In the genomic region with DNA sequence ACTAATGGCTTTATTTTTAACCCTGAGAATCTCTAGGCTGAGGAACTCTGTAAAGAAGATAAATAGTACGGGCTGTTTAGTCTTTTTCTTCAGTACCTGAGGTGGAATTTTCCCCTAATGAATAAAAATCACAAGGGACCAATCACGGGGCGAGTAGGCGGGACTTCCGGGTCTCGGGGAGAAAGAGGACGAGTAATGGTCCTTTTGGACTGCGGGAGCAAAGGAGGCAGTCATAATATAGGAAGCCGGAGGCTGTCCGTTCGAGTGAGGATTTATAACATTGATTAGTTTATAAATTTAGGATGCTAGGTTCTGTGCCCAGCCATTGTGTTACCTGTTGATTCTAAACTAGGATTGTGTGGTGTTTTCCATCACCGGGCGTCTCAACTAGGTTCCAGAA, we compare ENCODE assay signal across 14 mouse cellular contexts.
DNase-seq lines count a peak whose midpoint lies in the region; ATAC-seq lines count a peak whose summit lies in the region.
"Had no signal": no experiment of that assay in that cellular context is flagged by ENCODE, and none has a peak within 500 bp of the region (broad histone marks: within the 10 kb centered on the region; RNA-seq: fewer than 3 reads in every experiment).

No protein-coding gene starts in this region.

- WGBS in kidney, embryonic 14.5 days = 65% methylated on average over 13 of the region's 13 CpGs
- 69% methylated on average over 13 of the region's 13 CpGs for WGBS in neural tube, embryonic 12.5 days
- 61% methylated on average over 13 of the region's 13 CpGs for WGBS in embryonic facial prominence, embryonic 14.5 days
- 68% methylated on average over 13 of the region's 13 CpGs for WGBS in midbrain, embryonic 14.5 days

- H3K27me3 ChIP-seq in kidney, embryonic 14.5 days (ENCODE audit: control insufficient read depth, insufficient read depth, low read length) = no peaks in the 10 kb centered on the region
- no peaks in the 10 kb centered on the region for H3K27me3 ChIP-seq in neural tube, embryonic 12.5 days (replicated peaks)
- no peaks in the 10 kb centered on the region for H3K27me3 ChIP-seq in embryonic facial prominence, embryonic 14.5 days (replicated peaks; ENCODE audit: control insufficient read depth, insufficient read depth, low read length)
- no peaks in the 10 kb centered on the region for H3K27me3 ChIP-seq in midbrain, embryonic 14.5 days (ENCODE audit: control insufficient read depth, insufficient read depth, low read length)
- H3K27me3 ChIP-seq: hindbrain, embryonic 13.5 days; liver, embryonic 13.5 days had no signal

- no peak overlapping the region for H3K4me2 ChIP-seq in kidney, embryonic 14.5 days (replicated peaks; ENCODE audit: low read depth, low read length)
- H3K4me2 ChIP-seq in neural tube, embryonic 12.5 days (replicated peaks) = peak overlapping the region; percentile 12; the same call in 1 of the 2 replicates
- 0 out of 2 replicates have a peak overlapping the region, but pooled peaks have one; percentile 10 for H3K4me2 ChIP-seq in embryonic facial prominence, embryonic 14.5 days (ENCODE audit: low read depth, low read length)
- peak overlapping the region; percentile 13; the same call in 1 of the 2 replicates for H3K4me2 ChIP-seq in midbrain, embryonic 14.5 days (ENCODE audit: low read length)
- H3K4me2 ChIP-seq: heart, embryonic 11.5 days; hindbrain, embryonic 13.5 days; liver, embryonic 13.5 days had no signal

- ATAC-seq in kidney, embryonic 14.5 days (ENCODE audit: low FRiP score, low TSS enrichment) = no peak
- no peak for ATAC-seq in neural tube, embryonic 12.5 days (ENCODE audit: low FRiP score, low read depth)
- ATAC-seq in embryonic facial prominence, embryonic 14.5 days (ENCODE audit: low read depth) = no peak
- no peak for ATAC-seq in midbrain, embryonic 14.5 days (ENCODE audit: low FRiP score, low TSS enrichment)

- no peak overlapping the region for H3K9ac ChIP-seq in kidney, embryonic 14.5 days (ENCODE audit: low read depth, low read length)
- no peak overlapping the region for H3K9ac ChIP-seq in neural tube, embryonic 12.5 days
- no peak overlapping the region for H3K9ac ChIP-seq in embryonic facial prominence, embryonic 14.5 days (ENCODE audit: low read depth, low read length)
- H3K9ac ChIP-seq in midbrain, embryonic 14.5 days (replicated peaks; ENCODE audit: low read length) = no peak overlapping the region
- H3K9ac ChIP-seq: hindbrain, embryonic 13.5 days; liver, embryonic 13.5 days had no signal

- no peak overlapping the region for H3K27ac ChIP-seq in kidney, embryonic 14.5 days (ENCODE audit: low read depth, low read length)
- H3K27ac ChIP-seq in neural tube, embryonic 12.5 days = no peak overlapping the region
- no peak overlapping the region for H3K27ac ChIP-seq in embryonic facial prominence, embryonic 14.5 days (replicated peaks; ENCODE audit: low read depth, low read length)
- no peak overlapping the region for H3K27ac ChIP-seq in midbrain, embryonic 14.5 days (replicated peaks; ENCODE audit: low read depth, low read length)
- H3K27ac ChIP-seq: hindbrain, embryonic 13.5 days; layer of hippocampus, adult 2 months; liver, embryonic 13.5 days had no signal

- no peaks in the 10 kb centered on the region for H3K36me3 ChIP-seq in kidney, embryonic 14.5 days (ENCODE audit: control insufficient read depth, insufficient read depth, low read length)
- H3K36me3 ChIP-seq in neural tube, embryonic 12.5 days = no peaks in the 10 kb centered on the region
- H3K36me3 ChIP-seq in embryonic facial prominence, embryonic 14.5 days (ENCODE audit: control insufficient read depth, insufficient read depth, low read length) = no peaks in the 10 kb centered on the region
- no peaks in the 10 kb centered on the region for H3K36me3 ChIP-seq in midbrain, embryonic 14.5 days (ENCODE audit: control insufficient read depth, insufficient read depth, low read length)
- H3K36me3 ChIP-seq: hindbrain, embryonic 13.5 days had no signal

- peaks cover 7% of the 10 kb centered on the region; the same call in 1 of the 2 replicates for H3K4me1 ChIP-seq in kidney, embryonic 14.5 days (ENCODE audit: control insufficient read depth, insufficient read depth, low read length)
- no peaks in the 10 kb centered on the region for H3K4me1 ChIP-seq in neural tube, embryonic 12.5 days
- peaks cover 12% of the 10 kb centered on the region for H3K4me1 ChIP-seq in embryonic facial prominence, embryonic 14.5 days (ENCODE audit: control insufficient read depth, insufficient read depth, low read length)
- H3K4me1 ChIP-seq in midbrain, embryonic 14.5 days (ENCODE audit: control insufficient read depth, insufficient read depth, low read length) = no peaks in the 10 kb centered on the region
- H3K4me1 ChIP-seq: hindbrain, embryonic 13.5 days had no signal

- DNase-seq in kidney, adult 9 months = peak; percentile 52
- DNase-seq in neural tube, embryonic 10.5 days (ENCODE audit: extremely low spot score, low spot score) = no peak
- no peak for DNase-seq in embryonic facial prominence, embryonic 14.5 days (ENCODE audit: low spot score)
- DNase-seq in midbrain, embryonic 14.5 days = no peak
- DNase-seq in cerebellum, adult 18-20 months = no peak
- DNase-seq in frontal cortex, adult 2 months (ENCODE audit: extremely low spot score in 1 of 2, low spot score in 1 of 2) = no peak
- DNase-seq: gastrocnemius, postnatal 25 days; liver, embryonic 13.5 days; thymus, adult 18-20 months had no signal

- no peaks in the 10 kb centered on the region for H3K9me3 ChIP-seq in kidney, embryonic 14.5 days (ENCODE audit: control insufficient read depth, low read length)
- no peaks in the 10 kb centered on the region for H3K9me3 ChIP-seq in neural tube, embryonic 12.5 days
- no peaks in the 10 kb centered on the region for H3K9me3 ChIP-seq in embryonic facial prominence, embryonic 14.5 days (ENCODE audit: control insufficient read depth, low read length)
- no peaks in the 10 kb centered on the region for H3K9me3 ChIP-seq in midbrain, embryonic 14.5 days (ENCODE audit: control insufficient read depth, low read length)
- H3K9me3 ChIP-seq: hindbrain, embryonic 13.5 days; liver, embryonic 13.5 days had no signal

- H3K4me3 ChIP-seq in kidney, embryonic 14.5 days (ENCODE audit: low read length) = no peak overlapping the region
- H3K4me3 ChIP-seq in neural tube, embryonic 12.5 days = no peak overlapping the region
- H3K4me3 ChIP-seq in embryonic facial prominence, embryonic 14.5 days (ENCODE audit: low read depth, low read length) = peak overlapping the region; percentile 8; the same call in 1 of the 2 replicates
- H3K4me3 ChIP-seq in midbrain, embryonic 14.5 days (replicated peaks; ENCODE audit: low read depth, low read length) = no peak overlapping the region
- H3K4me3 ChIP-seq: hindbrain, embryonic 13.5 days; layer of hippocampus, adult 2 months; liver, embryonic 13.5 days had no signal
